Mouse (Mus musculus) lung, adult 2 months (tissue): ENCODE results near the gene Gm47841. TPM values are rescaled to one million over a fixed set of nuclear protein-coding genes. Genes with fewer than 3 reads are reported as not detected.

Experiments
- DNase-seq: peaks from one replicate; pipeline ENCODE4 v3.0.0; 2022
- H3K4me1 ChIP-seq: fragments of 200-500 bp; 2 replicates; pipeline ENCODE4 v1.6.1; 2011; ENCODE audit warnings: low read length; ENCODE audit not compliant: control insufficient read depth, insufficient read depth
- H3K4me3 ChIP-seq: fragments of 200-500 bp; replicated peaks from 2 replicates; pipeline ENCODE3; 2011; ENCODE audit warnings: low read depth, mild to moderate bottlenecking, control low read depth, low read length; ENCODE audit errors: extremely low read depth
- CTCF ChIP-seq: fragments of 200-500 bp; IDR thresholded peaks from 2 replicates; pipeline ENCODE4 v1.5.1; 2011; ENCODE audit warnings: mild to moderate bottlenecking, low read length, control low read depth; ENCODE audit not compliant: insufficient read depth
- POLR2A ChIP-seq: fragments of 200-500 bp; IDR thresholded peaks from 2 replicates; pipeline ENCODE4 v1.6.1; 2011; ENCODE audit warnings: low read depth, mild to moderate bottlenecking, control low read depth, low read length, borderline replicate concordance; ENCODE audit errors: extremely low read depth
- WGBS: fragments of 180-500 bp; shearing (Covaris S2); methylation state at CpG from one replicate; pipeline ENCODE4 v1.1.7; 2018; 5-methylcytosine and 5-hydroxymethylcytosine counted together
- polyA plus RNA-seq: library from polyadenylated mRNA; depleted of rRNA; stranded (reverse); fragments of >200 nt; gene quantifications from 2 replicates; pipeline ENCODE4 v1.2.3, GENCODE M21; 2012

Gene Gm47841
- polyA plus RNA-seq, 1 experiment, result 0.22 TPM

- TF ChIP-seq CTCF (no peak), POLR2A (no peak)
- under 1% methylated on average over 77 of the region's 77 CpGs for WGBS
- no peak for DNase-seq
- H3K4me3 ChIP-seq, result peak overlapping the region; percentile 45
- H3K4me1 ChIP-seq, result peaks cover 6% of the 10 kb centered on the region
These were observed 537 bp downstream of the Gm47841 start for GRCm38 (mm10) chr15:101046527-101047193.

GRCm38 (mm10) chr15:101046039-101046526, 1.1 kb downstream of the Gm47841 start:
- H3K4me1 ChIP-seq, result peaks cover 6% of the 10 kb centered on the region
- WGBS, result 7% methylated on average over 43 of the region's 43 CpGs
- TF ChIP-seq POLR2A (no peak), CTCF (no peak)
- no peak overlapping the region for H3K4me3 ChIP-seq
- no peak for DNase-seq

GRCm38 (mm10) chr15:101044531-101044930, 2.7 kb downstream of the Gm47841 start:
- TF ChIP-seq POLR2A (no peak), CTCF (no peak)
- no peak for DNase-seq
- no peak overlapping the region for H3K4me3 ChIP-seq
- H3K4me1 ChIP-seq, result peaks cover 6% of the 10 kb centered on the region
- WGBS, result 50% methylated on average over 6 of the region's 6 CpGs

GRCm38 (mm10) chr15:101042613-101043012, 4.6 kb downstream of the Gm47841 start:
- Histone ChIP-seq H3K4me3 (no peak overlapping the region), H3K4me1 (peaks cover 6% of the 10 kb centered on the region)
- peak; percentile 77 for TF ChIP-seq CTCF
- TF ChIP-seq POLR2A, result no peak
- WGBS, result 26% methylated on average over 6 of the region's 6 CpGs
- DNase-seq, result peak; percentile 48

GRCm38 (mm10) chr15:101041966-101042365, 5.2 kb downstream of the Gm47841 start:
- DNase-seq, result no peak
- 47% methylated on average over 6 of the region's 6 CpGs for WGBS
- H3K4me3 ChIP-seq, result no peak overlapping the region
- TF ChIP-seq CTCF (no peak), POLR2A (no peak)
- peaks cover 3% of the 10 kb centered on the region; the same call in 1 of the 2 replicates for H3K4me1 ChIP-seq

- 57% methylated on average over 17 of the region's 17 CpGs for WGBS
- DNase-seq, result no peak
- H3K4me1 ChIP-seq, result no peaks in the 10 kb centered on the region
- TF ChIP-seq POLR2A (no peak), CTCF (peak; percentile 44; the same call in 1 of the 2 replicates)
- H3K4me3 ChIP-seq, result no peak overlapping the region
These were observed 7.5 kb downstream of the Gm47841 start for GRCm38 (mm10) chr15:101039651-101040050.

- Histone ChIP-seq H3K4me1 (no peaks in the 10 kb centered on the region), H3K4me3 (no peak overlapping the region)
- DNase-seq, result no peak
- TF ChIP-seq POLR2A (no peak), CTCF (no peak)
- WGBS, result 67% methylated on average over 2 of the region's 2 CpGs
These were observed 18.2 kb downstream of the Gm47841 start for GRCm38 (mm10) chr15:101028960-101029359.

GRCm38 (mm10) chr15:101011352-101011751, 35.8 kb downstream of the Gm47841 start:
- no peak overlapping the region for H3K4me3 ChIP-seq
- TF ChIP-seq CTCF, result no peak
- no peak for TF ChIP-seq POLR2A
- no peak for DNase-seq
- WGBS, result 78% methylated on average over 6 of the region's 6 CpGs
- H3K4me1 ChIP-seq, result peaks cover 2% of the 10 kb centered on the region; the same call in 1 of the 2 replicates

GRCm38 (mm10) chr15:101008386-101009010, 38.7 kb downstream of the Gm47841 start:
- H3K4me1 ChIP-seq, result peaks cover 2% of the 10 kb centered on the region; the same call in 1 of the 2 replicates
- TF ChIP-seq POLR2A (no peak), CTCF (no peak)
- H3K4me3 ChIP-seq, result no peak overlapping the region
- DNase-seq, result no peak
- 60% methylated on average over 14 of the region's 14 CpGs for WGBS
